ENCODE assay signal across 13 mouse cellular contexts in the genomic region with DNA sequence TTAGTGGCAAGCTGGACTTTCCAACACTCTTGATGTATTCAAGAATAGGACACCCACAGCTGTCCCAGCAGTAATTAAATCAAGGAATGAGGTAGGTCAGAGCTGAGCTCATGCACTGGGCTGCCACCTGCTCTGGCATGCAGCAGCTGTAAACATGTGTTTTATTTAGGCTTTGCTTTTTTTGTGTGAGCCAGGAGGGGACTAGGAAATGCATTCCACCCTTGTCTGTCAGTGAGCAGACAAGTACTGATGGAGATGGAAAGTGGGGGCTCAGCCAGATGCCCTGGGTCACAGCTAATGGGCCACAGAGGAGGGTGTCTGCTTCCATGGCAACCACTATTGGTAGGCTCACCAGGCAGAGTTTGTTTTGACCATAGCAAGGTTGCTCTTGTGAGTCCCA. TPM values are rescaled to one million over a fixed set of nuclear protein-coding genes. Genes with fewer than 3 reads are reported as not detected.
DNase-seq lines count a peak whose midpoint lies in the region; ATAC-seq and TF ChIP-seq lines count a peak whose summit lies in the region.
"Had no signal": no experiment of that assay in that cellular context is flagged by ENCODE, and none has a peak within 500 bp of the region (broad histone marks: within the 10 kb centered on the region; RNA-seq: fewer than 3 reads in every experiment).

No protein-coding gene starts in this region.

- DNase-seq in forebrain, embryonic 11.5 days (ENCODE audit: low spot score), result no peak
- peak; percentile 43 for DNase-seq in retina, embryonic 14.5 days (ENCODE audit: low spot score)
- DNase-seq in layer of hippocampus, adult 9-10 months (ENCODE audit: low spot score), result no peak
- DNase-seq: adrenal gland, postnatal 36 days; right cerebral cortex, postnatal 4 days had no signal

- H3K27ac ChIP-seq in forebrain, embryonic 11.5 days (ENCODE audit: low read depth, low read length), result no peak overlapping the region
- no peak overlapping the region for H3K27ac ChIP-seq in limb, embryonic 13.5 days
- H3K27ac ChIP-seq in intestine, postnatal 0 days (ENCODE audit: low read depth, low read length), result no peak overlapping the region
- H3K27ac ChIP-seq: heart, embryonic 15.5 days; macrophage had no signal

- no peak for TF ChIP-seq CTCF in intestine, postnatal 0 days (IDR thresholded peaks at IDR 0.05; ENCODE audit: low read depth)

- H3K9me3 ChIP-seq in megakaryocyte, embryonic 14.5 days, result no peaks in the 10 kb centered on the region
- no peaks in the 10 kb centered on the region for H3K9me3 ChIP-seq in forebrain, embryonic 11.5 days (ENCODE audit: control insufficient read depth, low read length)
- no peaks in the 10 kb centered on the region for H3K9me3 ChIP-seq in limb, embryonic 13.5 days
- no peaks in the 10 kb centered on the region for H3K9me3 ChIP-seq in intestine, postnatal 0 days (ENCODE audit: control insufficient read depth)
- H3K9me3 ChIP-seq: heart, embryonic 15.5 days had no signal

- H3K27me3 ChIP-seq in megakaryocyte, embryonic 14.5 days (replicated peaks), result peaks cover 2% of the 10 kb centered on the region
- no peaks in the 10 kb centered on the region for H3K27me3 ChIP-seq in forebrain, embryonic 11.5 days (ENCODE audit: control insufficient read depth, insufficient read depth, low read length)
- no peaks in the 10 kb centered on the region for H3K27me3 ChIP-seq in limb, embryonic 13.5 days
- H3K27me3 ChIP-seq in intestine, postnatal 0 days (replicated peaks; ENCODE audit: control insufficient read depth, insufficient read depth, low read length), result no peaks in the 10 kb centered on the region
- H3K27me3 ChIP-seq: heart, embryonic 15.5 days had no signal

- H3K4me3 ChIP-seq in megakaryocyte, embryonic 14.5 days (replicated peaks), result peak overlapping the region; percentile 33
- no peak overlapping the region for H3K4me3 ChIP-seq in forebrain, embryonic 11.5 days (ENCODE audit: low read depth, low read length)
- H3K4me3 ChIP-seq in limb, embryonic 13.5 days, result no peak overlapping the region
- H3K4me3 ChIP-seq in intestine, postnatal 0 days (ENCODE audit: low read depth, low read length), result no peak overlapping the region
- H3K4me3 ChIP-seq: heart, embryonic 15.5 days had no signal

- no peak overlapping the region; the same call in 1 of the 2 replicates for H3K9ac ChIP-seq in forebrain, embryonic 11.5 days (ENCODE audit: low read length)
- no peak overlapping the region for H3K9ac ChIP-seq in limb, embryonic 13.5 days
- no peak overlapping the region for H3K9ac ChIP-seq in intestine, postnatal 0 days (ENCODE audit: low read depth, low read length)
- H3K9ac ChIP-seq: heart, embryonic 15.5 days had no signal

- no peak overlapping the region for H3K4me2 ChIP-seq in forebrain, embryonic 11.5 days (ENCODE audit: low read depth, low read length, severe bottlenecking)
- H3K4me2 ChIP-seq in limb, embryonic 13.5 days (replicated peaks), result no peak overlapping the region
- H3K4me2 ChIP-seq in intestine, postnatal 0 days (replicated peaks; ENCODE audit: low read depth), result no peak overlapping the region
- H3K4me2 ChIP-seq: heart, embryonic 15.5 days had no signal

- H3K4me1 ChIP-seq in megakaryocyte, embryonic 14.5 days, result peaks cover 87% of the 10 kb centered on the region
- no peaks in the 10 kb centered on the region for H3K4me1 ChIP-seq in forebrain, embryonic 11.5 days (replicated peaks; ENCODE audit: control insufficient read depth, insufficient read depth, low read length)
- peaks cover 18% of the 10 kb centered on the region for H3K4me1 ChIP-seq in limb, embryonic 13.5 days
- no peaks in the 10 kb centered on the region for H3K4me1 ChIP-seq in intestine, postnatal 0 days (replicated peaks; ENCODE audit: control insufficient read depth, insufficient read depth, low read length)

- H3K36me3 ChIP-seq in megakaryocyte, embryonic 14.5 days (replicated peaks; ENCODE audit: low read length), result no peaks in the 10 kb centered on the region
- no peaks in the 10 kb centered on the region for H3K36me3 ChIP-seq in forebrain, embryonic 11.5 days (ENCODE audit: control insufficient read depth, insufficient read depth, low read length)
- H3K36me3 ChIP-seq in limb, embryonic 13.5 days, result no peaks in the 10 kb centered on the region
- no peaks in the 10 kb centered on the region for H3K36me3 ChIP-seq in intestine, postnatal 0 days (ENCODE audit: control insufficient read depth, insufficient read depth)
- H3K36me3 ChIP-seq: heart, embryonic 15.5 days had no signal

- ATAC-seq in megakaryocyte, adult 5-6 weeks (ENCODE audit: poor library complexity, severe bottlenecking), result no peak
- ATAC-seq in forebrain, embryonic 11.5 days (replicated peaks; ENCODE audit: low FRiP score), result peak; percentile 81
- ATAC-seq in limb, embryonic 13.5 days (ENCODE audit: low FRiP score, low read depth), result peak; percentile 83
- ATAC-seq in intestine, postnatal 0 days, result no peak

RNA-seq across cellular contexts. Expression of a gene that starts 50.0 kb away (rescaled TPM):
- not detected in 2 replicates for polyA plus RNA-seq in megakaryocyte, embryonic 14.5 days (2012; ENCODE audit: insufficient read depth, low replicate concordance)
- 0.32 TPM in 1 of 2 replicates, not detected in the other for total RNA-seq in megakaryocyte, adult 5-6 weeks (2015)
- total RNA-seq in megakaryocyte, adult 5-6 weeks (2017), result 0.08 and 1.0 TPM in 2 replicates
- 0.07 TPM in 1 of 2 replicates, not detected in the other for polyA plus RNA-seq in forebrain, embryonic 11.5 days (2014; fragmentation: Nextera tagmentation; extraction: Ambion mirVana)
- polyA plus RNA-seq in limb, embryonic 13.5 days (2015; fragmentation: Nextera tagmentation; extraction: Ambion mirVana), result 0.08 and 0.43 TPM in 2 replicates
- 0.10 and 0.13 TPM in 2 replicates for polyA plus RNA-seq in intestine, postnatal 0 days (2015; fragmentation: Nextera tagmentation; extraction: Ambion mirVana)
- total RNA-seq: layer of hippocampus, postnatal 10 days; MEL had no signal
- polyA plus RNA-seq: macrophage had no signal

Comparison
In these comparisons a context has a peak if more than half of its experiments do, and no peak if none do; other contexts are left out.
1. ATAC-seq: peak in forebrain, embryonic 11.5 days (single experiment) and limb, embryonic 13.5 days (single experiment); none in megakaryocyte, adult 5-6 weeks (single experiment) and intestine, postnatal 0 days (single experiment).